Mouse (Mus musculus) forebrain, postnatal 0 days (tissue): ENCODE data around the gene Pdia3. TPM values are rescaled to one million over a fixed set of nuclear protein-coding genes. Genes with fewer than 3 reads are reported as not detected.

Experiments used
- ATAC-seq: fragments of 200-750 bp; cut with Nextera tagmentation; 2 replicates; pipeline ENCODE4 v1.8.0; 2017; ENCODE audit warnings: mild to moderate bottlenecking, moderate library complexity
- DNase-seq: peaks from one replicate; pipeline ENCODE4 v3.0.0-alpha.2; 2015
- H3K27ac ChIP-seq: fragments of 300-500 bp; sonication (generic); 2 replicates; pipeline ENCODE4 v1.5.1; 2014; ENCODE audit warnings: low read depth, mild to moderate bottlenecking, antibody characterized with exemption, low read length, moderate library complexity, mixed read lengths
- H3K27me3 ChIP-seq: fragments of 300-500 bp; sonication (generic); 2 replicates; pipeline ENCODE4 v1.6.1; 2014; ENCODE audit warnings: mild to moderate bottlenecking, low read length, mixed read lengths; ENCODE audit not compliant: insufficient read depth
- H3K36me3 ChIP-seq: fragments of 300-500 bp; sonication (generic); 2 replicates; pipeline ENCODE4 v1.6.1; 2014; ENCODE audit warnings: mild to moderate bottlenecking, moderate library complexity; ENCODE audit not compliant: insufficient read depth
- H3K4me1 ChIP-seq: fragments of 300-500 bp; sonication (generic); 2 replicates; pipeline ENCODE4 v1.6.1; 2014; ENCODE audit warnings: antibody characterized with exemption; ENCODE audit not compliant: insufficient read depth
- H3K4me2 ChIP-seq: fragments of 300-500 bp; sonication (generic); 2 replicates; pipeline ENCODE4 v1.6.1; 2014; ENCODE audit warnings: low read depth, mild to moderate bottlenecking, moderate library complexity
- H3K4me3 ChIP-seq: fragments of 300-500 bp; sonication (generic); 2 replicates; pipeline ENCODE4 v1.5.1; 2014; ENCODE audit warnings: low read depth, low read length, mixed read lengths
- H3K9ac ChIP-seq: fragments of 300-500 bp; sonication (generic); 2 replicates; pipeline ENCODE4 v1.6.1; 2014; ENCODE audit warnings: mild to moderate bottlenecking
- H3K9me3 ChIP-seq: fragments of 300-500 bp; sonication (generic); 2 replicates; pipeline ENCODE4 v1.6.1; 2016; ENCODE audit warnings: low read length
- CTCF ChIP-seq: sonication (generic); IDR thresholded peaks from 2 replicates; pipeline ENCODE4 v1.5.1; 2016; ENCODE audit warnings: antibody characterized with exemption, control low read depth, low read depth
- WGBS: fragments of 180-500 bp; shearing (Covaris S2); extraction: QIAGEN DNeasy Blood & Tissue Kit; methylation state at CpG from one replicate; pipeline ENCODE4 v1.1.7; 2014; 5-methylcytosine and 5-hydroxymethylcytosine counted together
- polyA plus RNA-seq: library from polyadenylated mRNA; unstranded; fragments of >200 nt; fragmentation: Nextera tagmentation; extraction: Ambion mirVana; gene quantifications from 2 replicates; pipeline ENCODE4 v1.2.1, GENCODE M21; 2015
- total RNA-seq: library from RNA; depleted of rRNA; stranded (reverse); fragments of >200 nt; gene quantifications from 2 replicates; pipeline ENCODE4 v1.2.3, GENCODE M21; 2014

The Pdia3 gene
- total and polyA plus RNA-seq, 2 experiments from 2014 or later: 69.9 to 267 TPM

- H3K9ac ChIP-seq: peak overlapping the region; percentile 22; the same call in 1 of the 2 replicates
- no peaks in the 10 kb centered on the region for H3K9me3 ChIP-seq
- H3K27me3 ChIP-seq: peaks cover 7% of the 10 kb centered on the region
- no peak for TF ChIP-seq CTCF
- ATAC-seq: no peak
- no peak overlapping the region for H3K27ac ChIP-seq
- peaks cover 10% of the 10 kb centered on the region for H3K4me1 ChIP-seq
- no peak for DNase-seq
- peaks cover 24% of the 10 kb centered on the region for H3K36me3 ChIP-seq
- WGBS: 2% methylated on average over 30 of the region's 30 CpGs
- peak overlapping the region; percentile 24 for H3K4me3 ChIP-seq
- peak overlapping the region; percentile 49 for H3K4me2 ChIP-seq
Measured at GRCm38 (mm10) chr2:121442259-121443067, 28.9 kb downstream of the Pdia3 start.

GRCm38 (mm10) chr2:121443068-121443349, 29.4 kb downstream of the Pdia3 start:
- Histone ChIP-seq H3K4me2 (peak overlapping the region; percentile 49), H3K36me3 (peaks cover 18% of the 10 kb centered on the region), H3K27ac (no peak overlapping the region), H3K4me3 (no peak overlapping the region), H3K4me1 (peaks cover 10% of the 10 kb centered on the region), H3K9ac (peak overlapping the region; percentile 22; the same call in 1 of the 2 replicates), H3K27me3 (peaks cover 7% of the 10 kb centered on the region), H3K9me3 (no peaks in the 10 kb centered on the region)
- no peak for DNase-seq
- WGBS: 11% methylated on average over 8 of the region's 8 CpGs
- ATAC-seq: no peak
- no peak for TF ChIP-seq CTCF

- Histone ChIP-seq H3K27ac (no peak within 1 kb of the TSS), H3K4me3 (no peak within 1 kb of the TSS), H3K4me1 (peaks cover 10% of the 10 kb centered on the region), H3K36me3 (peaks cover 7% of the 10 kb centered on the region), H3K9ac (no peak within 1 kb of the TSS), H3K27me3 (peaks cover 7% of the 10 kb centered on the region), H3K9me3 (no peaks in the 10 kb centered on the region), H3K4me2 (peak within 1 kb of the TSS; percentile 49; the same call in 1 of the 2 replicates)
- WGBS: 88% methylated on average over 1 of the region's 1 CpGs
- DNase-seq: no peak
- no peak for TF ChIP-seq CTCF
- ATAC-seq: no peak
Measured at GRCm38 (mm10) chr2:121444178-121444577, 30.6 kb downstream of the Pdia3 start, which contains the start of gene Ell3. Gene Ell3 (minus strand): TSS chr2:121444278.

GRCm38 (mm10) chr2:121445117-121445516, 31.5 kb downstream of the Pdia3 start:
- Histone ChIP-seq H3K27ac (no peak overlapping the region), H3K4me2 (no peak overlapping the region), H3K4me3 (no peak overlapping the region), H3K4me1 (peaks cover 10% of the 10 kb centered on the region), H3K36me3 (no peaks in the 10 kb centered on the region), H3K27me3 (peaks cover 7% of the 10 kb centered on the region), H3K9me3 (no peaks in the 10 kb centered on the region), H3K9ac (no peak overlapping the region)
- no peak for DNase-seq
- no peak for ATAC-seq
- WGBS: 88% methylated on average over 3 of the region's 3 CpGs
- TF ChIP-seq CTCF: no peak

- no peak for TF ChIP-seq CTCF
- no peak for ATAC-seq
- no peaks in the 10 kb centered on the region for H3K9me3 ChIP-seq
- no peak for DNase-seq
- no peak overlapping the region for H3K4me3 ChIP-seq
- H3K4me1 ChIP-seq: peaks cover 14% of the 10 kb centered on the region
- peaks cover 5% of the 10 kb centered on the region; the same call in 1 of the 2 replicates for H3K36me3 ChIP-seq
- 82% methylated on average over 4 of the region's 4 CpGs for WGBS
- peaks cover 7% of the 10 kb centered on the region for H3K27me3 ChIP-seq
- H3K27ac ChIP-seq: no peak overlapping the region
- H3K4me2 ChIP-seq: no peak overlapping the region
- no peak overlapping the region for H3K9ac ChIP-seq
Measured at GRCm38 (mm10) chr2:121446506-121446905, 32.9 kb downstream of the Pdia3 start.

- Histone ChIP-seq H3K4me2 (no peak overlapping the region), H3K9me3 (no peaks in the 10 kb centered on the region), H3K4me3 (no peak overlapping the region), H3K27ac (no peak overlapping the region), H3K27me3 (peaks cover 6% of the 10 kb centered on the region), H3K4me1 (peaks cover 14% of the 10 kb centered on the region), H3K36me3 (peaks cover 7% of the 10 kb centered on the region; the same call in 1 of the 2 replicates), H3K9ac (no peak overlapping the region)
- 94% methylated on average over 3 of the region's 3 CpGs for WGBS
- DNase-seq (no peak), ATAC-seq (no peak)
- no peak for TF ChIP-seq CTCF
Measured at GRCm38 (mm10) chr2:121447006-121447405, 33.4 kb downstream of the Pdia3 start.

GRCm38 (mm10) chr2:121448136-121448535, 34.6 kb downstream of the Pdia3 start:
- DNase-seq: peak; percentile 43
- H3K9ac ChIP-seq: peak overlapping the region; percentile 28; the same call in 1 of the 2 replicates

More at GRCm38 (mm10) chr2:121448136-121448535, 34.6 kb downstream of the Pdia3 start:
- Histone ChIP-seq H3K27me3 (no peaks in the 10 kb centered on the region), H3K27ac (peak overlapping the region; percentile 69; the same call in 1 of the 2 replicates), H3K36me3 (peaks cover 17% of the 10 kb centered on the region), H3K4me2 (peak overlapping the region; percentile 81), H3K9me3 (no peaks in the 10 kb centered on the region), H3K4me1 (peaks cover 5% of the 10 kb centered on the region; the same call in 1 of the 2 replicates), H3K4me3 (peak overlapping the region; percentile 91)
- peak; percentile 37 for TF ChIP-seq CTCF
- 15% methylated on average over 9 of the region's 9 CpGs for WGBS
- no peak for ATAC-seq
